Mouse (Mus musculus) C2C12 (cell line): ENCODE data around the gene Eef1a2.

Experiments
- CEBPB ChIP-seq: IDR thresholded peaks from one replicate; pipeline ENCODE4 v1.6.1; 2011; ENCODE audit warnings: low read depth, mild to moderate bottlenecking, control low read depth, moderate library complexity
- CTCF ChIP-seq: IDR thresholded peaks from one replicate; pipeline ENCODE4 v1.5.1; 2011; ENCODE audit not compliant: control insufficient read depth, insufficient read depth, insufficient read length
- FOSL1 ChIP-seq: IDR thresholded peaks from one replicate; pipeline ENCODE4 v1.8.0; 2011; ENCODE audit warnings: mild to moderate bottlenecking, low read length; ENCODE audit not compliant: poor library complexity, insufficient read depth, severe bottlenecking
- MAX ChIP-seq: IDR thresholded peaks from one replicate; pipeline ENCODE4 v1.6.1; 2011; ENCODE audit warnings: mild to moderate bottlenecking, control low read depth
- USF1 ChIP-seq: IDR thresholded peaks from one replicate; pipeline ENCODE4 v1.6.1; 2011; ENCODE audit warnings: low read depth, mild to moderate bottlenecking, control low read depth, moderate library complexity

DNA sequence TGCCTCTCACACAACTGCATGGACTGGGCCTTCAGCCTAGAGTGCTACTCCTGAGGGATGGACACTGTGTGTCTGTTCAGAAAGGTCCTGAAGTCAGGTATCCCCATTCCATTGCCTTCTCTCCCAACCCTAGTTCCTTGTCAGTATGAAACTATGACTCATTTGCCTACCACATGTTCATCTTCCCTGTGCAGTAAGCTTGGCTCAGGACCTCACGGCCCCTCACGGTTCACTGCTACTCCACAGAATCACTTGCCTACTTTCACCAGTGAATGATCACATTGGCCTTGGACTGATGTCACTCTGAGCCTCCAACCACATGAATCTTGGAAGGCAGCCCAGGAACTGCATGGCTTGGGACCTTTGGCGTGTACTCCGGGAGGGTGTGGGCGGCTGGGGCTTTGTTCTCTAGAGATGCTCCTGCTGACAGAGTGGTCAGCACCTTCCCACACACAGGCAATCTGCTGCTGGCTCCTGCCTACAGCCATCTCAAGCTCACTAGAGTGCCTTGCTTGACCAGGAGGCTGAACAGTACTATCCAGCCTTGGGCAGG lies 17.1 kb downstream of the Eef1a2 start:
- no peak for TF ChIP-seq USF1
- no peak for TF ChIP-seq CTCF
- TF ChIP-seq MAX: no peak
- no peak for TF ChIP-seq FOSL1
- no peak for TF ChIP-seq CEBPB
